ENCODE assay signal across 9 mouse cellular contexts in genomic region chr5:113313998-113314397, GRCm38 (mm10). TPM values are rescaled to one million over a fixed set of nuclear protein-coding genes. Genes with fewer than 3 reads are reported as not detected.
A peak's percentile ranks its signal among the peaks of the same experiment; 100 is the strongest.
DNase-seq lines count a peak whose midpoint lies in the region; ATAC-seq and TF ChIP-seq lines count a peak whose summit lies in the region.
"Had no signal": no experiment of that assay in that cellular context is flagged by ENCODE, and none has a peak within 500 bp of the region (broad histone marks: within the 10 kb centered on the region; RNA-seq: fewer than 3 reads in every experiment).

No protein-coding gene starts in this region.

- under 1% methylated on average over 24 of the region's 24 CpGs for WGBS in forebrain, postnatal 0 days
- WGBS in hindbrain, embryonic 12.5 days, result 1% methylated on average over 24 of the region's 24 CpGs

- peak overlapping the region; percentile 26 for H3K9ac ChIP-seq in forebrain, postnatal 0 days
- peak overlapping the region; percentile 19; the same call in 1 of the 2 replicates for H3K9ac ChIP-seq in hindbrain, embryonic 12.5 days

- peak overlapping the region; percentile 21 for H3K4me3 ChIP-seq in forebrain, postnatal 0 days (ENCODE audit: low read depth, low read length)
- peak overlapping the region; percentile 8; the same call in 1 of the 2 replicates for H3K4me3 ChIP-seq in hindbrain, embryonic 12.5 days

- peak; percentile 51 to 78 for DNase-seq in adrenal gland, adult (ENCODE audit: inconsistent age in 2 of 2, low spot score in 1 of 2)
- peak; percentile 93 for DNase-seq in cerebellum, adult 8-10 months
- peak; percentile 96 for DNase-seq in forebrain, postnatal 0 days
- DNase-seq in layer of hippocampus, adult 9-10 months (ENCODE audit: low spot score), result peak; percentile 67
- peak; percentile 69 for DNase-seq in lung, postnatal 10 days
- peak; percentile 90 for DNase-seq in right cerebral cortex, adult 18-20 months

- no peak overlapping the region; the same call in 1 of the 2 replicates for H3K27ac ChIP-seq in forebrain, postnatal 0 days (ENCODE audit: low read depth, low read length)
- no peak overlapping the region for H3K27ac ChIP-seq in hindbrain, embryonic 12.5 days

- peak; percentile 80 for ATAC-seq in forebrain, postnatal 0 days
- no peak for ATAC-seq in hindbrain, embryonic 12.5 days (ENCODE audit: low FRiP score)
- no peak for ATAC-seq in monocyte, adult 5-6 weeks (replicated peaks; ENCODE audit: insufficient number of reproducible peaks, low FRiP score, low TSS enrichment, poor library complexity, severe bottlenecking)

- H3K27me3 ChIP-seq in forebrain, postnatal 0 days (ENCODE audit: insufficient read depth, low read length), result no peaks in the 10 kb centered on the region
- H3K27me3 ChIP-seq in hindbrain, embryonic 12.5 days, result peaks cover 24% of the 10 kb centered on the region

- H3K4me1 ChIP-seq in forebrain, postnatal 0 days (ENCODE audit: insufficient read depth), result 0 out of 2 replicates have a peak, but pooled peaks cover 2% of the 10 kb centered on the region
- H3K4me1 ChIP-seq in hindbrain, embryonic 12.5 days, result peaks cover 14% of the 10 kb centered on the region

- H3K36me3 ChIP-seq in forebrain, postnatal 0 days (ENCODE audit: insufficient read depth), result no peaks in the 10 kb centered on the region
- no peaks in the 10 kb centered on the region for H3K36me3 ChIP-seq in hindbrain, embryonic 12.5 days

- TF ChIP-seq CTCF in forebrain, postnatal 0 days (IDR thresholded peaks at IDR 0.05; ENCODE audit: low read depth), result peak; percentile 99

- peak overlapping the region; percentile 36 for H3K4me2 ChIP-seq in forebrain, postnatal 0 days (ENCODE audit: low read depth)
- peak overlapping the region; percentile 37 for H3K4me2 ChIP-seq in hindbrain, embryonic 12.5 days (replicated peaks)

- no peaks in the 10 kb centered on the region for H3K9me3 ChIP-seq in forebrain, postnatal 0 days (ENCODE audit: low read length)
- H3K9me3 ChIP-seq in hindbrain, embryonic 12.5 days (replicated peaks), result no peaks in the 10 kb centered on the region

RNA-seq across cellular contexts. Expression of gene Sgsm1, which starts 3.4 kb away (rescaled TPM):
- total RNA-seq in forebrain, postnatal 0 days (2014; rRNA removed), result 42.0 and 48.7 TPM in 2 replicates
- 10.1 and 16.5 TPM in 2 replicates for polyA plus RNA-seq in forebrain, postnatal 0 days (2015; fragmentation: Nextera tagmentation; extraction: Ambion mirVana)
- 11.6 and 14.3 TPM in 2 replicates for polyA plus RNA-seq in hindbrain, embryonic 12.5 days (2016; fragmentation: Nextera tagmentation; extraction: Ambion mirVana)
- total RNA-seq in monocyte, adult 5-6 weeks (2017), result 0.43 TPM in 1 of 3 replicates, not detected in the others
- total RNA-seq: neutrophil, adult 5-6 weeks had no signal

RNA-seq across cellular contexts. Expression of gene Aym1, which starts 43.1 kb away (rescaled TPM):
- not detected in 2 replicates for total RNA-seq in forebrain, postnatal 0 days (2014; rRNA removed)
- not detected in 2 replicates for polyA plus RNA-seq in forebrain, postnatal 0 days (2015; fragmentation: Nextera tagmentation; extraction: Ambion mirVana)
- polyA plus RNA-seq in hindbrain, embryonic 12.5 days (2016; fragmentation: Nextera tagmentation; extraction: Ambion mirVana), result not detected in 2 replicates
- total RNA-seq in monocyte, adult 5-6 weeks (2017), result not detected in 3 replicates
- total RNA-seq: neutrophil, adult 5-6 weeks had no signal

Comparison
In these comparisons a context has a peak if more than half of its experiments do, and no peak if none do; other contexts are left out.
1. RNA of gene Sgsm1, which starts 3.4 kb away (total RNA-seq): 42.0 to 48.7 TPM in forebrain, postnatal 0 days; 0.43 TPM in monocyte, adult 5-6 weeks; every median in the first group is over 10 times any median in the second.
2. Peak in every context shown above with its lines, with median percentiles within 50 percentile points of each other: DNase-seq.